Mouse (Mus musculus) embryo, embryonic 11 days (tissue): ENCODE measurements around the gene Tesk1.
"Not testable (repeated sequence)": the region's sequence is repeated elsewhere in the genome, so short reads cannot be mapped to it uniquely, and the experiment has no call there.

Experiments
- DNase-seq: peaks from one replicate; pipeline ENCODE4 v3.0.0-alpha.2; 2015

Gene Tesk1

GRCm38 (mm10) chr4:43456470-43456869 lies 14.7 kb downstream of the Tesk1 start:
- no peak for DNase-seq

- DNase-seq = no peak
Measured at GRCm38 (mm10) chr4:43457124-43457523, 15.4 kb downstream of the Tesk1 start.

- DNase-seq = no peak
Measured at GRCm38 (mm10) chr4:43463102-43463501, 21.4 kb downstream of the Tesk1 start.

- no peak for DNase-seq
Measured at GRCm38 (mm10) chr4:43465935-43466334, 24.2 kb downstream of the Tesk1 start.

GRCm38 (mm10) chr4:43466872-43467271 lies 25.1 kb downstream of the Tesk1 start:
- no peak for DNase-seq

- no peak for DNase-seq
Measured at GRCm38 (mm10) chr4:43470301-43470700, 28.6 kb downstream of the Tesk1 start.

GRCm38 (mm10) chr4:43473636-43474035 lies 31.9 kb downstream of the Tesk1 start:
- DNase-seq = no peak

- no peak for DNase-seq
Measured at GRCm38 (mm10) chr4:43476604-43477003, 34.9 kb downstream of the Tesk1 start.

GRCm38 (mm10) chr4:43477857-43478533 lies 36.3 kb downstream of the Tesk1 start:
- DNase-seq = peak; percentile 94

GRCm38 (mm10) chr4:43478534-43478858 lies 36.8 kb downstream of the Tesk1 start:
- no peak for DNase-seq

- DNase-seq = peak; percentile 86
Measured at GRCm38 (mm10) chr4:43478906-43479832, 37.4 kb downstream of the Tesk1 start.

- no peak for DNase-seq
Measured at GRCm38 (mm10) chr4:43480985-43481384, 39.2 kb downstream of the Tesk1 start.

- no peak for DNase-seq
Measured at GRCm38 (mm10) chr4:43481894-43482456, 40.2 kb downstream of the Tesk1 start.

- DNase-seq = no peak
Measured at GRCm38 (mm10) chr4:43482591-43482990, 40.9 kb downstream of the Tesk1 start.

- no peak for DNase-seq
Measured at GRCm38 (mm10) chr4:43483535-43484091, 41.9 kb downstream of the Tesk1 start, which contains the start of gene Sit1. TSS of gene Sit1 (minus strand) at chr4:43483734.

GRCm38 (mm10) chr4:43485666-43486065 lies 43.9 kb downstream of the Tesk1 start:
- DNase-seq = not testable (repeated sequence)

GRCm38 (mm10) chr4:43489611-43490010 lies 47.9 kb downstream of the Tesk1 start:
- no peak for DNase-seq

- no peak for DNase-seq
Measured at GRCm38 (mm10) chr4:43490801-43491200, 49.1 kb downstream of the Tesk1 start.

- DNase-seq = no peak
Measured at GRCm38 (mm10) chr4:43492101-43492820, 50.5 kb downstream of the Tesk1 start.

- DNase-seq = peak; percentile 96
Measured at GRCm38 (mm10) chr4:43492821-43493185, 51.1 kb downstream of the Tesk1 start, which contains the start of gene Ccdc107. TSS of gene Ccdc107 (plus strand) at chr4:43492900.

- peak; percentile 99 for DNase-seq
Measured at GRCm38 (mm10) chr4:43493186-43493845, 51.6 kb downstream of the Tesk1 start.

GRCm38 (mm10) chr4:43493846-43494240 lies 52.1 kb downstream of the Tesk1 start:
- peak; percentile 35 for DNase-seq
